Mouse (Mus musculus) left cerebral cortex, postnatal 14 days (tissue): ENCODE results near the gene C1s2. TPM values are rescaled to one million over a fixed set of nuclear protein-coding genes. Genes with fewer than 3 reads are reported as not detected.
"Not testable (repeated sequence)": the region's sequence is repeated elsewhere in the genome, so short reads cannot be mapped to it uniquely, and the experiment has no call there.

Source experiments
- DNase-seq, 2 experiments: peaks; one replicate each; pipeline ENCODE4 v3.0.0; 2021 to 2022; ENCODE audit warnings: low spot score in 2 of 2, mixed read lengths in 1 of 2
- intact Hi-C: fragments of 180-260 bp; cut with DNase I; formaldehyde crosslinking; loops from one replicate; pipeline ENCODE4 v1.15.1; 2025
- long read RNA-seq, 2 experiments: library from polyadenylated mRNA; stranded (forward); transcript quantifications; one replicate each; pipeline ENCODE4 v2.0.0; 2021
- total RNA-seq, 2 experiments: library from RNA; stranded (reverse); gene quantifications; 2 replicates each; pipeline ENCODE4 v1.2.3; 2021

The C1s2 gene
- under 1 TPM; 0.26 to 0.57 TPM for total RNA-seq
- long read RNA-seq, experiment 1 = 0 reads
- long read RNA-seq, experiment 2 = 0 reads

- DNase-seq, intact Hi-C loops: not testable (repeated sequence)
These were observed at the start of gene C1s2 for GRCm38 (mm10) chr6:124635985-124636384. Gene C1s2 (minus strand): TSS chr6:124636085.

- intact Hi-C loops = no loop called here
- no peak for DNase-seq
These were observed 47.9 kb upstream of the C1s2 start for GRCm38 (mm10) chr6:124683591-124684417.

GRCm38 (mm10) chr6:124682291-124682690 is 46.4 kb upstream of the C1s2 start:
- DNase-seq, intact Hi-C loops: not testable (repeated sequence)

GRCm38 (mm10) chr6:124679486-124679885 is 43.6 kb upstream of the C1s2 start:
- intact Hi-C loops = no loop called here
- no peak for DNase-seq

GRCm38 (mm10) chr6:124678769-124679168 is 42.9 kb upstream of the C1s2 start:
- no peak for DNase-seq
- intact Hi-C loops = no loop called here

GRCm38 (mm10) chr6:124676171-124676570 is 40.3 kb upstream of the C1s2 start:
- DNase-seq = no peak
- intact Hi-C loops = no loop called here

GRCm38 (mm10) chr6:124674591-124674990 is 38.7 kb upstream of the C1s2 start:
- intact Hi-C loops = no loop called here
- no peak for DNase-seq

GRCm38 (mm10) chr6:124673619-124674018 is 37.7 kb upstream of the C1s2 start:
- peak; percentile 62 to 66 for DNase-seq
- intact Hi-C loops = no loop called here

GRCm38 (mm10) chr6:124672100-124672499 is 36.2 kb upstream of the C1s2 start:
- intact Hi-C loops = no loop called here
- no peak for DNase-seq

GRCm38 (mm10) chr6:124670281-124670900 is 34.5 kb upstream of the C1s2 start:
- intact Hi-C loops = no loop called here
- no peak for DNase-seq

- intact Hi-C loops = no loop called here
- no peak for DNase-seq
These were observed 33.5 kb upstream of the C1s2 start for GRCm38 (mm10) chr6:124669234-124669859.

- DNase-seq = no peak
- intact Hi-C loops = no loop called here
These were observed 29.1 kb upstream of the C1s2 start for GRCm38 (mm10) chr6:124665011-124665410.

GRCm38 (mm10) chr6:124664256-124664655 is 28.4 kb upstream of the C1s2 start:
- DNase-seq = no peak
- intact Hi-C loops = no loop called here

GRCm38 (mm10) chr6:124663424-124663795 is 27.5 kb upstream of the C1s2 start:
- intact Hi-C loops = loop anchor here (2.0 kb wide), 1 partner anchor 39 kb away; no protein-coding TSS in a partner anchor
- DNase-seq = peak in 1 of 2 experiments; percentile 14

GRCm38 (mm10) chr6:124662477-124663423 is 26.9 kb upstream of the C1s2 start, which contains the start of gene Lpcat3:
Gene Lpcat3 (plus strand): TSS chr6:124663027.
- intact Hi-C loops = loop anchor here (2.0 kb wide), 1 partner anchor 40 kb away; no protein-coding TSS in a partner anchor
- peak; percentile 98 for DNase-seq

GRCm38 (mm10) chr6:124661995-124662394 is 26.1 kb upstream of the C1s2 start:
- intact Hi-C loops = loop anchor here (2.0 kb wide), 1 partner anchor 41 kb away; no protein-coding TSS in a partner anchor

GRCm38 (mm10) chr6:124661156-124661806 is 25.4 kb upstream of the C1s2 start:
- no peak for DNase-seq
- intact Hi-C loops = no loop called here

More at GRCm38 (mm10) chr6:124661995-124662394, 26.1 kb upstream of the C1s2 start:
- no peak for DNase-seq

- DNase-seq = no peak
- intact Hi-C loops = no loop called here
These were observed 22.2 kb upstream of the C1s2 start for GRCm38 (mm10) chr6:124658067-124658466.
